Mouse (Mus musculus) layer of hippocampus, adult 2 months (tissue): ENCODE data around the gene Ltbp1. TPM values are rescaled to one million over a fixed set of nuclear protein-coding genes. Genes with fewer than 3 reads are reported as not detected.

Source experiments
- DNase-seq, 2 experiments: peaks; one replicate each; pipeline ENCODE4 v3.0.0; 2022; ENCODE audit warnings: low spot score in 2 of 2
- H3K27ac ChIP-seq: fragments of 200-600 bp; 2 replicates; pipeline ENCODE4 v1.8.1; 2022
- H3K4me3 ChIP-seq: fragments of 200-600 bp; 2 replicates; pipeline ENCODE4 v1.8.1; 2022; ENCODE audit warnings: mild to moderate bottlenecking
- CTCF ChIP-seq: fragments of 200-600 bp; conservative IDR thresholded peaks from 2 replicates; pipeline ENCODE4 v1.8.1; 2022; ENCODE audit warnings: antibody characterized with exemption, mild to moderate bottlenecking, moderate library complexity
- total RNA-seq, 2 experiments: library from RNA; stranded (reverse); gene quantifications; 2 replicates each; pipeline ENCODE4 v1.2.3; 2021

Ltbp1 gene
- total RNA-seq, 2 experiments from 2014 or later: 6.3 to 7.4 TPM

DNA sequence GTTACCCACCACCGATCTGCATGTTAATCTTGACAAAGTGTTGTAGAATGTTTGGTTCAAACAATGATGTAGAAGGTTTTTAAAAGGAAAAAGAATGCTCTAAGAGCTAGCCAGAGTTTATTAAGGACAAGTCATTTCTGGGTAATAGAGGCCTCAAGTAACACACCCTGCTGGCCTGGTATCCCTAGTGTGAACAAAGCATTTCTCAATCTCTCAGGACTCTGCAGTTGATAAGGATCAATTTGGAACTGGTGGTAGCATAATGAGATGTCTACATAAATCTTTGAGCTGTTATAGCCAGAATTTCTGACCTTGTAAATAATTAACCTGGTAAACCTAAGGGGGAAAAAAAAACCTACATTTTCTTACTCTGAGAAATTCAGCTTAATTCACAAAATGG, 300.3 kb downstream of the Ltbp1 start:
- Histone ChIP-seq H3K4me3 (no peak overlapping the region), H3K27ac (no peak overlapping the region)
- TF ChIP-seq CTCF: no peak
- DNase-seq: no peak

DNA sequence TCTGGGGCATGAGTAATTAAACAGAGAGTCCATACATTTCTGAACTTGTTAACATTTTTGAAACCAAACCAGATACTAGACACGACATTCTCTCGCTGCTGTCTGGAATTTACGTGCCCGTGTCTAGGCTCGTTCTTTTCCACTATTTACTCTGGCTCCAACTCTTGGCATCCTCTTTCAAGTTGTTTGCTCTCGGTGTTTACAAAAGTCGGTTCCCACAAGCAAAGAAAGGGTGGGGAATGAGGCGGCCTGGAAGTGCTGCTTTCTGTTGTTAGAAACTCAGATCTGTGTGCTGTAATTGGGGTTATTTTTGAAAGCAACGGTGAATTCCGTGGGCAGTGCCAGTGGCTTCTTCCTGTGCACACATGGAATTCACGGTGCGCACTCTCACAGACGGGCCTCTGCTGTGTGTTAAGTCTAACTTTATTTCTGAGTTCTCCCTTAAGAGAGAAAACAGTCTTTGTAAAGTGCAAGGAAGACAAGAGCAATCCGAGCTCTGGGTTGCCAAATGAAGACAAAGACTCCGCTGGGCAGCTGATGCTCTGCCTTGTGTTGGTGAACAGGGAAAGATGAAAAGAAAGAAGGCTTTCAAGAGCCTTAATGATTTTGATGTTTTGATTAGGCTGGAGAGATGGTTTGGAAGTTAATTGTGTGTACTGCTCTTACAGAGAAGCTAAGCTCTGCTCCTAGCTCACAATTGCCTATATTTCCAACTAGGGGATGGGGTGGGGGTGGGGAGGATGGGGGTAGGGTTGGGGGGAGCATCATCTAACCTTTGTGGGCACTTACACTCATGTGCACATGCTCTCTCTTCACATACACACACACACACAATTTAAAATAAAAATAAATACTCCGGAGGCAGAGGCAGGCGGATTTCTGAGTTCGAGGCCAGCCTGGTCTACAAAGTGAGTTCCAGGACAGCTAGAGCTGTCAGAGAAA, 302.0 kb downstream of the Ltbp1 start:
- 0 out of 2 replicates have a peak overlapping the region, but pooled peaks have one; percentile 43 for H3K27ac ChIP-seq
- peak overlapping the region; percentile 15; the same call in 1 of the 2 replicates for H3K4me3 ChIP-seq
- DNase-seq: no peak
- no peak for TF ChIP-seq CTCF

DNA sequence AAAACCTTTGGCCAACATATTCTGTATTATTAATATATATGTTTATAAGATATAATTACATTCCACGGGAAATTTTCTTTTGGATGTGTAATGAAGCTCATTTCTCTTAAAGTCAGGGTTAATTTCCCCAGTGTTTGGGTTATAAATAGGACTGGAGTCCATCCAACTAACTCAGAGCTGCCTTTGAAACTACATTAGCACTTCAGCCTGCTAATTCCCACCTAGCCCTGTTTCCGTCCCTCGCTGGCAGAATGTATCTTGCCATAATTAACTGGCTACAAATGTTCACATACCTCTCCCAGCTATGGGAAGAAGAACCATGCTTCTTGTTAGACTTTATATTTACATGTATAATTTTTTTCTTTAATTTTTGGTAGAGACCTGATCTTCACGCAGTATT, 311.7 kb downstream of the Ltbp1 start:
- no peak for TF ChIP-seq CTCF
- H3K4me3 ChIP-seq: no peak overlapping the region
- no peak for DNase-seq
- H3K27ac ChIP-seq: no peak overlapping the region

DNA sequence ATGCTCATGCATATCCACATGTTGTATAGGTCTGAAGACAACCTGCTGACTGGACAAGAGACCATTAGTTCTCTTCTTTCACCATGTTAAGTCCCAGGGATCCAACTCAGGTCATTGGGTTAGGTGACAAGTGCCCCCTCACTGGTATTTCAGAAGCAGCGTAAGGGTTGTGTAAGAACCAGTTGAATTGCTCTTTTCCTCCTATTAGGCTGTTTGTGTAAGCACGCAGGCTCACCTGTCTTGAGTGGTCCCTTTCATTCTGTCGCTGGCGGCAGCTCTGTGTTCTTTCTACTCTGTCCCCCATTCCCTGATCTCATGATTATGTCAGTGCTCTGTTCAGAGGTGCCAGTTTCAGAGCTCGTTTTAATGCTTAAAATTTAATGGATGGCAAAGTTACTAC, 317.9 kb downstream of the Ltbp1 start:
- no peak for DNase-seq
- TF ChIP-seq CTCF: no peak
- Histone ChIP-seq H3K27ac (no peak overlapping the region), H3K4me3 (no peak overlapping the region)

DNA sequence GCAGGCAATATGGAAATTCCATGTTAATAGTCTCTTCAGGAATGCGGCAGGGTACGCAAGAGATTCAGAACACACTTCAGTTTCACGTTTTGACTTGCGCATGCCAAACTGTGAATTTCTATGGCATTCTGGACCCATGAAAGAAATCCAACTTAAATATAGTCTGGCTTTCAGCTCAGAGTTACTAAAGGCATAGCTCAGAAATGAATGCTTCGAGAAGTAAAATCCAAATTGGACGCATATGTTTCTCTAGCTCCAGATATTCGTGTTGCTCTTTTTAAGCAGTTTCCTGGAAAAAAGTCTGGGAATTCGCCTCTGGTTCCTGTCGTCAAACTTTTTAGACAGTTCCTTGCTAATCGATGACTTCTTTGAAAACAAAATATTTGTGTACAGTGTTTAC, 318.4 kb downstream of the Ltbp1 start:
- no peak overlapping the region for H3K4me3 ChIP-seq
- H3K27ac ChIP-seq: no peak overlapping the region
- no peak for TF ChIP-seq CTCF
- no peak for DNase-seq

DNA sequence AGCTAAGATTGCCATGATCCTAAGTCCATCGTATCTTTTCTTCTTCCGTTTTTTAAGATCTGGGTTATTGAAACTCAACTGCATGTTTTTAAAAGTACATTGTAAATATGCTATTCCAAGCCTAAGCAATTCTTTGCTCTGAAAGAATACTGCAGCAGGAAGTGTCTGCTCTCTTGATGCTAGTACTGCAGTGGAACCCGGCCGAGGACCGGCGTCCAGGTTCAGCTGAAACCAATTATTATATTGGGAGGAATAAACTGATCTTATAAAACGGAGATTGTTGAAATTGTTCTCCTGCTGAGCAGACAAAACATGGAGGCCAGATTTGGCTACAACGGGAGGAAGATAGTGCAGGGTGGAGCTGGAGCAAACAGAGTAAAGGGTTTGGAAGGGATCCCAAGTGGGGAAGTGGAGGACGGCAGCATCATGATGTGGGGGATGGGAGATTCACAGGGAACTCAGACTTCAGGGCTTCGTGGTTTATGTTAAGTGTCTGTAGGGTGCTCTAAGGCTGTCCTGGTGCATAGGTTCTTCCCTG, 322.8 kb downstream of the Ltbp1 start:
- DNase-seq: no peak
- H3K4me3 ChIP-seq: no peak overlapping the region
- no peak overlapping the region for H3K27ac ChIP-seq
- TF ChIP-seq CTCF: no peak

DNA sequence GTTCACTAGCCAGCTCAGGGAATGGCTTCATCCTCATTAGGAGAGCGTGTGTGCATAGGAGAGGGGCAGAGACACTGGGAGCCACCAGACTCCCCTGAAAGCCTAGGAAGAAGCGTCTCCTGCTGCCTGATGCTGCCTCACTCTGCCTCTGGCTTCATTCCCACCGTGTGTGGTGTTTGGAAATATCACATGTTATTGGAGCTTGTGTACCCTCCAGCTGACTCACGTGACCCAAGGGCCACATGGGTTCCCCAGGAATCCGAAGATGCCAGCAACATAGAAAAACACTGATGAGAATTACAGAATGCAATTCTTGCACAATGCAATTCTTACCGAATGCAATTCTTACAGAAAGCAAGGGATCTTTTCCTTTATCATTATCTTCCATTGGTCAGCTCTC, 325.0 kb downstream of the Ltbp1 start:
- Histone ChIP-seq H3K27ac (no peak overlapping the region), H3K4me3 (no peak overlapping the region)
- no peak for DNase-seq
- TF ChIP-seq CTCF: no peak

DNA sequence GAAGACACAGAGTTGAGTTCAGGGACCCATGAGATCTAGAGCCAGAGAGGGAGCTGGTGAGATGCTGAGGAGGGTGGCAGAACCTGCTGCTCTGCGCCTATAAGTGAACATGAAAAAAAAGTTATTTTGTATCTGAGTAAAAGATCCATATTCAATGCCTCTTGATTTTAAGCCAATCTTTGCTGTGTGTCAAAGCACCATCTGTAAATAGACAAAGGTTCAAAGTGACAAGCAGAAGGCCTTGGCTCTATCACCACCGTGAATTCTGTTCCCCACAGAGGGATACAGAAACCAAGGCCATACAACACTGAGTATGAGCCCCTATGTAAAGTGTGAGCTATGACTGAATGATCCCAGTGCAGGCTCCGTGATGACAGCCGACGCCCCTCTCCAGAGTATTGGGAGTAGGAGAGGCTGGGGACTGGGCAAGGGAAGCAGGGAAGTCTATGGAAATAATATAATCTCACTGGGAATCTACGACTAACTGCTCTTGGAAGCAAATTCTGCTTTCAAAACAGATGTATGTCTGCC, 326.1 kb downstream of the Ltbp1 start:
- TF ChIP-seq CTCF: no peak
- no peak overlapping the region for H3K27ac ChIP-seq
- H3K4me3 ChIP-seq: no peak overlapping the region
- no peak for DNase-seq

DNA sequence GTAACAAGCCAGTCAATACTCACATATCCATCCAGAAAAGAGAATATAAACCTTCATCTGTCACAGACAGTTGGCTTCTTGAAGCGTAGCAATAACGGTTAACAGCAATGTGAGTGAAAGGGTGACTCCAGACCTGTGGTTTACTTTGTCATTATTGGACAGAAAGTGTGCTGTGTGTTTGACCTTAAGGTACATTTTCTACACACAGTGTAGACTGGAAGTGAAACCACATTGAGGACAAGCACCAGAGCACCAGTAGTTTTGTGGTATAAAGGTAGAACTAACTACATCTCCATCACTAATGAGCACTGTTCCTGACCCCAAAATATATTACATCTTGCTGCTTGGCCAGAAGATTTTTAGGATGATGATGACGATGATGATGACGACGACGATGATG, 326.9 kb downstream of the Ltbp1 start:
- DNase-seq: no peak
- TF ChIP-seq CTCF: no peak
- H3K4me3 ChIP-seq: no peak overlapping the region
- no peak overlapping the region for H3K27ac ChIP-seq

DNA sequence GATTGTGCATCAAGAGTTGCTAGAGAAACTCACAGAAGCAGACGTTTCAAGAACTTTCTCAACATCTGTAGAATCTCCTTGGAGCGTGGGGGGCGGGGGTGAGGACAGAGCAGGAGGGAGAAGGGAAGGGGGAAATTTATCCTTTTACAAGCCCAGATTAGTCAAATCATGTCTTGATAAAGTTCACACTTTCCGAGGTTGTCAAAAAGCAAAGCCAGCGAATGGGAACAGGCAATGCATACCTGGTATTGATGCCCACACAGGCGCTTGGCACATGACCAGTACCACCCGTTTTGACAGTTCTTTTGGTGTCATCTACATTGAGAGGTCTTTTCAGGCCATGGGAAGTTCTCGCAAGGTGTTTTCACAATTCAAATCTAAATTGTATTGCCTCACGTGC, 327.6 kb downstream of the Ltbp1 start:
- TF ChIP-seq CTCF: no peak
- no peak for DNase-seq

DNA sequence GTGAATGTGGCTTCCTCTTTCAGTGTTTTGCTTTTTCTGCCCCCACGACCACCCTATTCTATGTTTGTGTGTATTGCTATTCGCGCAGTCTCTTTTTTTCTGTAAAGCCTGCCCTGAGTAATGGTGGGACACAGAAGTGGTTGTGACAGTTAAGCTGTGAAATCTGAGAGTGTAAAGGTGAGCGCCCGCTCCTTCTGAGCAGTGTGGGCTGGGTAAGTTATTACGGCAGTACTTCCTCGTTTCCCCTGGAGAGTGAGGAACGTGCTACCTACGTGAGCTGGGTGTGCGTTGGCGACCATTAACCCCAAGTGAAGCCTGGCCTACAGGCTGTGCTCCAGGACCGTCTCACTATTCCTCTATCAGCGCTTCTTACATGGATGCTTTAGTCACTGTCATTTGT, 328.4 kb downstream of the Ltbp1 start:
- no peak for TF ChIP-seq CTCF

More for the DNA sequence above, 327.6 kb downstream of the Ltbp1 start:
- H3K4me3 ChIP-seq: no peak overlapping the region
- no peak overlapping the region for H3K27ac ChIP-seq

DNA sequence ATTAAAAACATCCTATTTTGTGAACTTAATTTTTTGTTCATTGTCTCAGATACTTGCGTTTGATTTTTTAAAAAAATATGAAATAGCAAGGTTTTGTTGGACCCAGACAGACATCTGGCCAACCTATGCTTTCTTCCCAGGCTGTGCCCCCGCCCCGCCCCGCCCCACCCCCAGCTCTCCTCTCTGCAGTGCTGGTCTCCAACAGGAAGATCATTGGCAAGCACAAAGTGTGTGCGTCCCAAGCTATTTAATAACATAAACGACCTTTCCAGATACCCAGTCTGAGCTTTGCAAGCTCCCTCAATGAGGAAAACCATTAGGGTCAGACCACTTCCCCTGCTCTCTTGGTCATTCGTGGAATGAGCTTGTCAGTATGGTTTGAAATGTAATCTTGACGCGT, 330.3 kb downstream of the Ltbp1 start:
- TF ChIP-seq CTCF: no peak
- no peak for DNase-seq

More for the DNA sequence above, 328.4 kb downstream of the Ltbp1 start:
- DNase-seq: no peak
- H3K27ac ChIP-seq: no peak overlapping the region
- H3K4me3 ChIP-seq: no peak overlapping the region

DNA sequence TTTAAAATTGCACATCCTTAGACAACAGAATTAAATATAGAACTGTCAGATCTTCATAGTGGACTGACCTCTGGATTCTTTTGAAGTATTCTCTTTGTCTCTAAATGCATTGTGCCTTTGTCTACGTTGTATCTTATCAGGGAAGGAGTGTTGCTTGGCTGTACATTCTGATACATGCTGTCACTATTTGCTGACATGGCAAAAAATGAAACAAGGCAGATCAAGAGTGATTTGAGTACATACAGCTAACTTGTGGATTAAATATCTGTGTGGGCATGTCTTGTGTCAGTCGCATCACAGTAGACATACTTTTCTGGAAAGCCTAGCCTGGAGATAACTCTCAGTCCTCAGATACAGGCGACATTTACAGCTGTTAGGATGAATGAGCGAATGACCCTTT, 335.9 kb downstream of the Ltbp1 start:
- no peak for DNase-seq
- TF ChIP-seq CTCF: no peak
- H3K4me3 ChIP-seq: no peak overlapping the region

More for the DNA sequence above, 330.3 kb downstream of the Ltbp1 start:
- no peak overlapping the region for H3K4me3 ChIP-seq
- no peak overlapping the region for H3K27ac ChIP-seq

More for the DNA sequence above, 335.9 kb downstream of the Ltbp1 start:
- H3K27ac ChIP-seq: no peak overlapping the region
